Mouse (Mus musculus): ENCODE measurements around the gene Tstd2. TPM values are rescaled to one million over a fixed set of nuclear protein-coding genes. Genes with fewer than 3 reads are reported as not detected.

Gene Tstd2
- total RNA-seq (2014; fragmentation: Nextera tagmentation) (27.6 and 33.4 TPM in 2 replicates), total RNA-seq (2017) (39.8 and 41.0 TPM in 2 replicates)

GRCm38 (mm10) chr4:46138287-46139222 lies at the start of gene Tstd2, which contains the start of gene Ncbp1:
Gene Tstd2, minus strand, starts transcription at chr4:46138694.
Gene Ncbp1, plus strand, starts transcription at chr4:46138613.
- peak; percentile 89 for ATAC-seq (replicated peaks; ENCODE audit: low FRiP score, low TSS enrichment, poor library complexity, severe bottlenecking)

DNA sequence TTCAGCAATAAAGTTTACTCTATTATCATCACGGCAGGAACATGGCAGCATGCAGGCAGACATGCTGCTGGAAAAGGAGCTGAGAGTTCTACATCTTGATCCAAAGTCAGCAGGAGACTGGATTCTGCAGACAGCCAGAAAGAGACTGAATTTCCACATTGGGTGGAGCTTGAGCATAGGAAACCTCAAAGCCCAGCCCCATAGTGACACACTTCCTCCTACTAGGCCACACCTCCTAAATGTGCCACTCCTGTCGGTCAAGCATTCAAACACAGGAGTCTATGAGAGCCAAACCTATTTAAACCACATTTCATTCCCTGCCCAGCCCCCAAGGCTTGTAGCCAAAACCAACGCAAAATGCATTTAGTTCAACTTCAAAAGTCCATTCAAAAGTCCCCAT lies 48.0 kb upstream of the Tstd2 start:
- no peak for ATAC-seq (replicated peaks; ENCODE audit: low FRiP score, low TSS enrichment, poor library complexity, severe bottlenecking)

DNA sequence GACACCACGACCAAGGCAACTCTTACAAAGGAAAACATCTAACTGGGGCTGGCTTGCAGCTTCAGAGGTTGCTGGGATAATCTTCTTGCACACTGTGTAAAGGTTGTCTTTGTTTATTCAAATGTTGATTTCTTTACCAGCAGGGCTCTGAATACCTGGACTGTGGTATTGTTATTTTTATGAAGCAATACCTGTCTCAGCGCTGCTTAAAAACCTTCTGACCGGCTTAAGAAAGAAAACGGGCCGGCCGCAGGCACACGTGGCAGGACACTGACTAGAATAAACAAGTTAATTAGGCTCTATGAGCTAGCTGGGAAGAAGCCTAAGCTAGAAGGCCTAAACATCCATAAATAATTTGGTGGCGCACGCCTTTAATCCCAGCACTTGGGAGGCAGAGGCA lies 47.4 kb upstream of the Tstd2 start:
- ATAC-seq (replicated peaks; ENCODE audit: low FRiP score, low TSS enrichment, poor library complexity, severe bottlenecking) = no peak

DNA sequence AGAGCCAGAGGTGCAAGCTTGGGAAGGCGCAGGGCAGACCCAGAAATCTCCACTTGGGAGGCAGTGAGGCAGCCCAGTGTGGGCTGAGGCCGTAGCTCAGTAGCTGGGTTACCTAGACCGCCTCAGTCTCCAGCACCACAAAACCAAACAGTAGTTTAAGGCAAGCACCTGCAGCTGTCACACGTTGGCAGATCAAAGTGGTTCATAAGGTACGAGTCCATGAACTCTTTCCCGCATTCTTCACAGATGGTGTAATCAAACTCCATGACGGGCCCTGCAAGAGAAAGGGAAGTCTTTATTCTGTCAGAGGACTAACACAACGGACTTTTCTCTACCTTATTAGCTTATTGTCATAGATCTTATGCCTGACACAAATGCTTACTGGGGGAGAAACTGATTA lies 46.9 kb upstream of the Tstd2 start:
- no peak for ATAC-seq (replicated peaks; ENCODE audit: low FRiP score, low TSS enrichment, poor library complexity, severe bottlenecking)

GRCm38 (mm10) chr4:46182181-46182580 lies 43.7 kb upstream of the Tstd2 start:
- no peak for ATAC-seq (replicated peaks; ENCODE audit: low FRiP score, low TSS enrichment, poor library complexity, severe bottlenecking)

GRCm38 (mm10) chr4:46181168-46181567 lies 42.7 kb upstream of the Tstd2 start:
- no peak for ATAC-seq (replicated peaks; ENCODE audit: low FRiP score, low TSS enrichment, poor library complexity, severe bottlenecking)

- no peak for ATAC-seq (replicated peaks; ENCODE audit: low FRiP score, low TSS enrichment, poor library complexity, severe bottlenecking)
Measured at GRCm38 (mm10) chr4:46177496-46177895, 39.0 kb upstream of the Tstd2 start.

DNA sequence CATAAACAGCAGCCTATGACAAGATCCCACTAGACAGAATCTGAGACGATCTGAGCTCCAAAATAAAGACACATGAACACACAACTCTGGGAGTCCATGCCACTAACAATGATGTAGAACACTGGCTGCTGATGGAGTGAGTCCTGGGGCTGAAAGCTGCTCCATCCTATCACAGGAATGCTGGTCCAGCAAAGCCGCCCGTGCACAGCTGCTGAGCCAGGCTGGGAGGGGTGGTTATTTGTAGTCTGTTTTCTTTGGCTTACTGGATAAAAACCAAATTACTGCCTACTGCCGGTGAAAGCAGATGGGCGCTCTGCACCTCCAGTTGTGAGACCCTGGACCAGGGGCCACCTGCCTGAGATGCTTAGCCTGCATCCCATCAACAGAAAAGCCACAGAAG lies 38.5 kb upstream of the Tstd2 start:
- no peak for ATAC-seq (replicated peaks; ENCODE audit: low FRiP score, low TSS enrichment, poor library complexity, severe bottlenecking)

GRCm38 (mm10) chr4:46176313-46176712 lies 37.8 kb upstream of the Tstd2 start:
- no peak for ATAC-seq (replicated peaks; ENCODE audit: low FRiP score, low TSS enrichment, poor library complexity, severe bottlenecking)

DNA sequence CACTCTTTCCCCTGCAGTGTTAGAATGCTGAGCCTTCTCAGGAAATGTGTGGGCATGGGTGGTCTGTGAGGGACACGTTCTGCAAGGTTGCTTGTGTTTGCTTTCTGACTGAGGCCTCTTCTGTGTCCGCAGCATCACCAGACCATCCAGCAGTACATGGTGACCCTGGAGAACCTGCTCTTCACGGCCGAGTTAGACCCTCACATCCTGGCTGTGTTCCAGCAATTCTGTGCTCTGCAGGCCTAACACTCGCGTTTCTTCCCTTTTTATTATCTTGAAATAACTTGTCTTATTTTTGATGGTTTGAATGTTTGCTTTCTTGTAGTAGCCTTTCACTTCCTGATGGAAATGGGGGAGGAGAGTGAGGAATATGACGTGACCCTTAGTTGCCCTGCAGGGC lies 33.3 kb upstream of the Tstd2 start:
- no peak for ATAC-seq (replicated peaks; ENCODE audit: low FRiP score, low TSS enrichment, poor library complexity, severe bottlenecking)

- ATAC-seq (replicated peaks; ENCODE audit: low FRiP score, low TSS enrichment, poor library complexity, severe bottlenecking) = no peak
Measured at GRCm38 (mm10) chr4:46165831-46166230, 27.3 kb upstream of the Tstd2 start.

GRCm38 (mm10) chr4:46164027-46164426 lies 25.5 kb upstream of the Tstd2 start:
- ATAC-seq (replicated peaks; ENCODE audit: low FRiP score, low TSS enrichment, poor library complexity, severe bottlenecking) = no peak

DNA sequence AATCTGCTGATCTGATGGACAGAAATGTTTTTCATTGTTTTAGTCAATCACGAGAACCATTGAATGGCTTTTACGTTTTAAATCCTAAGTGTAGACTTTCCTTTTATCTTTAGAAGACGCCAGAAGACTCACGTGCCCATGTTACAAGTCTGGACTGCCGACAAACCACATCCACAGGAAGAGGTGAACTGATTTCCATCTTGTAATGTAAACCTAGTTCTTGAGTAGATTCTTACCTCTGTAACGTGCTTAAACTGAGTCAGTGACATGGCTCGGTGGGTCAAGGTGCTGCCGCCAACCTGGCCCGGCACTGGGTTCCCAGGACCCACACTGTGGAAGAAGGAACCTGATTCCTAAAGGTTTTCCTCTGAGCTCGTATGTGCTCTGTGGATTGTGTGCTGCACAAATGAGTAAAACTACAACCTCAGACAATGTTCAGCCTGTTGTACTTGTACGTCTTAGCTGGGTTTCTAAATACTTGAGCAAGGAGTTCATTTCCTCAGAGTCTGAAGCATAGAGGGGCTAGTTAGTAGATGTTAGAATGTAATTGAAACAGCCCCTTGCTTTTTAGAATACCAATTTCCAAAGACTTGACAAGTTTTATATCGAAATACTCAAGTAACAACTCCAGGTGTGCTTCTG lies 13.5 kb upstream of the Tstd2 start:
- ATAC-seq (replicated peaks; ENCODE audit: low FRiP score, low TSS enrichment, poor library complexity, severe bottlenecking) = no peak

DNA sequence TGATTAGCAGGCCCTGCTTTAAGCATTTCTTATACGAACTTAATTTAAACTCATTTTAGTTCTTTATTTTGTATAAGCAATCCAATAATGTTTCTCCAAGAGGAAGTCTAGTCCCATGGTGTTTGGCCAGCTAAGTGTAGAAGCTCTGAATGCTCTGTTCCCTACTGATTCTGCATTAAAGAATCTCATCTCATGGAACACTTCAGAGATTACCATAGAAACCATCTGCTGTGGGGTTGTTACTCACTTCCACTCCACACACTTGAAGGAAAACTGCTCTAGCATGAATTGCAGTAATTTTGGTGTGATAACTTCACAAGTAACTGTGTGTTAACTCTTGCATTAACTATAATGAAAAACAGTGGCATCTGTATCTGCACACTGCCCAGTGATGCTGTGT lies 8.4 kb upstream of the Tstd2 start:
- no peak for ATAC-seq (replicated peaks; ENCODE audit: low FRiP score, low TSS enrichment, poor library complexity, severe bottlenecking)

- ATAC-seq (replicated peaks; ENCODE audit: low FRiP score, low TSS enrichment, poor library complexity, severe bottlenecking) = peak; percentile 61; the same call in 1 of the 2 replicates
Measured at GRCm38 (mm10) chr4:46144323-46144722, 5.8 kb upstream of the Tstd2 start.

DNA sequence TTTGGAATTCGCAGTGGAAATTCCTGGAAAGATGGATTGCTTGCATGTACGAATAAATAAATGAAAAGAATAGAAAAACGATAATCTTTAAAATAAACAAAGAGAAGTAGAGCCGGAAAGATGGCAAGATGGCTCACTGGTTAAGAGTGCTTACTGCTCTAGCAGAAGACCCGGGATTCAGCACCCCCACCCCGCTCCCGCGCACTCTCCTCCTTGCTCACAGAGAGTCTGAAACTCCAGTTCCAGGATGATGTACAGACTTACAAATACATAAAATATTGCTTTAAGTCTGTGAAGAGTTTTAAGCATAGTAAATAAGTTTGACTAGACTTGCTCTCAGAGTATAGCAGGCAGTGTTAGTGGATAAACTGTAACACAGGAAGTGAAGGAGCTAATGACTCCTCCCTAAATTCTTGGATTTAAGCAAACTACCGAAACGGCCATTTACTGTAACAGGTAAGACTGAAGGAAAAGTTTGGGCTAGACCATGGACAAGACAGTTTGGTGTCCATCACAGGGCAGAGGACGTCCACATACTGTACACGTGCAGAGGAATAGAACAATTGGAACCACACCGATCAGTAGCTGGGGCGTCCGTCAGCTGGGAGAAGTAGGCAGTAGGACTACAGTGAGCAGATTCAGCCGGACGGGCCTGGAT lies 736 bp downstream of the Tstd2 start:
- ATAC-seq (replicated peaks; ENCODE audit: low FRiP score, low TSS enrichment, poor library complexity, severe bottlenecking) = peak; percentile 61

DNA sequence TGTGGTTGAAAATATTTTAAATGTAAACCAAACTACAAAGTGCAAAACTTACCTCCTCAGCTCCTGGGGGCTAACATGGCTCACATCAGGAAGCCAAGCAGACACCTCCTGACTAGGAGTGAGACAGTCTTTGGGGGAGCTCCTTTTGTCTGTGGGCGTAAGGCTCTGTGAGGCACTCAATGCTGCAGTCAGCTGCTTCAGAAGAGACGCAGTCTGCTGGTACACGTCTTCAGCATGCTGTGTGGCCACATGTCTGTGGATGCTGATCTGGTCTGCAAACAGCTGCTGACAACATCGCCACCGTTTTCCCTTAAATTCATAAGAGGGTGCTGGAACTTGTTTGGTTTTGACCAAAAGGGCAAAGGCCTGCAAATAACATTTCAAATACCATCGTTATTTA lies 6.7 kb downstream of the Tstd2 start:
- ATAC-seq (replicated peaks; ENCODE audit: low FRiP score, low TSS enrichment, poor library complexity, severe bottlenecking) = no peak

DNA sequence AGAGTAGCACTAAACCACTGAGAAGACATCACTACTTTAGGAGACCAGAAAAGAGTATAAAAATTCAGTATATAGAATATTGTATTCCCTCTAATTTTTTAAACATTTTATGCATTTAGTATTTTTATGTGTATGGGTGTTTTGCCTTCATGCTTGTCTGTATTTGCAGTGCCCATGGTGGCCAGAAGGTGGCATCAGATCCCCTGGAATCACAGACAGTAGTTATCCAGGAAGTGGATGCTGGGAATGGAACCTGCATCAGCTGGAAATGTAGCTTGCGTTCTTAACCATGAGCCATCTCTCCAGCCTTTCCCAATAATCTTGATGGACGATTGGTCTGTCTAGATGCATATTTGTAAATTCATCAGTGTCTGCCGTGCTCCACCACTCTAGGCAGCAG lies 8.3 kb downstream of the Tstd2 start:
- peak; percentile 58; the same call in 1 of the 2 replicates for ATAC-seq (replicated peaks; ENCODE audit: low FRiP score, low TSS enrichment, poor library complexity, severe bottlenecking)

- no peak for ATAC-seq (replicated peaks; ENCODE audit: low FRiP score, low TSS enrichment, poor library complexity, severe bottlenecking)
Measured at GRCm38 (mm10) chr4:46129311-46130004, 9.0 kb downstream of the Tstd2 start.

- ATAC-seq (replicated peaks; ENCODE audit: low FRiP score, low TSS enrichment, poor library complexity, severe bottlenecking) = peak; percentile 82
Measured at GRCm38 (mm10) chr4:46126541-46126940, 12.0 kb downstream of the Tstd2 start.

All from megakaryocyte-erythroid progenitor cell, adult 5-6 weeks (primary cell).